Mouse (Mus musculus) brain, embryonic 14.5 days (tissue): ENCODE measurements at regions not wholly inside any gene's neighbourhood (a gene's known extent, or its start where the extent isn't known, plus 50 kb on each side); places are given as distances from the start of the nearest gene placed in this dataset.

ENCODE experiments used
- DNase-seq: peaks from one replicate; pipeline ENCODE4 v3.0.0-alpha.2; 2011; ENCODE audit warnings: low read depth
- CTCF ChIP-seq: fragments of 200-500 bp; IDR thresholded peaks from 2 replicates; pipeline ENCODE4 v1.5.1; 2012; ENCODE audit warnings: inconsistent platforms, mild to moderate bottlenecking, moderate library complexity, borderline replicate concordance; ENCODE audit not compliant: insufficient read depth, insufficient read length; ENCODE audit errors: extremely low read depth
- POLR2A ChIP-seq: fragments of 200-500 bp; IDR thresholded peaks from 2 replicates; pipeline ENCODE4 v1.6.1; 2012; ENCODE audit warnings: mild to moderate bottlenecking, inconsistent platforms, borderline replicate concordance; ENCODE audit not compliant: poor library complexity, insufficient read depth, insufficient read length, severe bottlenecking; ENCODE audit errors: extremely low read depth

- TF ChIP-seq POLR2A, result no peak
- no peak for TF ChIP-seq CTCF
- no peak for DNase-seq
Measured at GRCm38 (mm10) chr2:53850815-53851528, 234.4 kb downstream of the Rprm start.
